Mouse (Mus musculus) stomach, embryonic 15.5 days (tissue): Measurements from ENCODE around the gene Hoxa10. TPM values are rescaled to one million over a fixed set of nuclear protein-coding genes. Genes with fewer than 3 reads are reported as not detected.

Experiments
- ATAC-seq: fragments of 200-750 bp; cut with Nextera tagmentation; 2 replicates; pipeline ENCODE4 v1.8.0; 2017; ENCODE audit warnings: low read depth, moderate number of reproducible peaks, moderate TSS enrichment; ENCODE audit not compliant: insufficient read depth, low FRiP score
- H3K27ac ChIP-seq: fragments of 300-500 bp; sonication (generic); 2 replicates; pipeline ENCODE4 v1.5.1; 2015; ENCODE audit warnings: mild to moderate bottlenecking, inconsistent platforms
- H3K27me3 ChIP-seq: fragments of 300-500 bp; sonication (generic); replicated peaks from 2 replicates; pipeline ENCODE4 v1.6.1; 2015; ENCODE audit warnings: inconsistent platforms
- H3K36me3 ChIP-seq: fragments of 300-500 bp; sonication (generic); 2 replicates; pipeline ENCODE4 v1.6.1; 2015; ENCODE audit warnings: inconsistent platforms
- H3K4me1 ChIP-seq: fragments of 300-500 bp; sonication (generic); 2 replicates; pipeline ENCODE4 v1.6.1; 2015; ENCODE audit warnings: inconsistent platforms
- H3K4me2 ChIP-seq: fragments of 300-500 bp; sonication (generic); 2 replicates; pipeline ENCODE4 v1.6.1; 2015; ENCODE audit warnings: mild to moderate bottlenecking, inconsistent platforms
- H3K4me3 ChIP-seq: fragments of 300-500 bp; sonication (generic); replicated peaks from 2 replicates; pipeline ENCODE4 v1.5.1; 2015; ENCODE audit warnings: inconsistent platforms
- H3K9ac ChIP-seq: fragments of 300-500 bp; sonication (generic); 2 replicates; pipeline ENCODE4 v1.6.1; 2015; ENCODE audit warnings: inconsistent platforms
- H3K9me3 ChIP-seq: fragments of 300-500 bp; sonication (generic); 2 replicates; pipeline ENCODE4 v1.6.1; 2016; ENCODE audit warnings: inconsistent platforms
- WGBS: fragments of 180-500 bp; shearing (Covaris S2); methylation state at CpG from one replicate; pipeline ENCODE4 v1.1.7; 2015; 5-methylcytosine and 5-hydroxymethylcytosine counted together
- polyA plus RNA-seq: library from polyadenylated mRNA; unstranded; fragments of >200 nt; fragmentation: Nextera tagmentation; extraction: Ambion mirVana; gene quantifications from 2 replicates; pipeline ENCODE4 v1.2.1, GENCODE M21; 2015

The Hoxa10 gene
- polyA plus RNA-seq, 1 experiment from 2014 or later: 2.7 TPM

DNA sequence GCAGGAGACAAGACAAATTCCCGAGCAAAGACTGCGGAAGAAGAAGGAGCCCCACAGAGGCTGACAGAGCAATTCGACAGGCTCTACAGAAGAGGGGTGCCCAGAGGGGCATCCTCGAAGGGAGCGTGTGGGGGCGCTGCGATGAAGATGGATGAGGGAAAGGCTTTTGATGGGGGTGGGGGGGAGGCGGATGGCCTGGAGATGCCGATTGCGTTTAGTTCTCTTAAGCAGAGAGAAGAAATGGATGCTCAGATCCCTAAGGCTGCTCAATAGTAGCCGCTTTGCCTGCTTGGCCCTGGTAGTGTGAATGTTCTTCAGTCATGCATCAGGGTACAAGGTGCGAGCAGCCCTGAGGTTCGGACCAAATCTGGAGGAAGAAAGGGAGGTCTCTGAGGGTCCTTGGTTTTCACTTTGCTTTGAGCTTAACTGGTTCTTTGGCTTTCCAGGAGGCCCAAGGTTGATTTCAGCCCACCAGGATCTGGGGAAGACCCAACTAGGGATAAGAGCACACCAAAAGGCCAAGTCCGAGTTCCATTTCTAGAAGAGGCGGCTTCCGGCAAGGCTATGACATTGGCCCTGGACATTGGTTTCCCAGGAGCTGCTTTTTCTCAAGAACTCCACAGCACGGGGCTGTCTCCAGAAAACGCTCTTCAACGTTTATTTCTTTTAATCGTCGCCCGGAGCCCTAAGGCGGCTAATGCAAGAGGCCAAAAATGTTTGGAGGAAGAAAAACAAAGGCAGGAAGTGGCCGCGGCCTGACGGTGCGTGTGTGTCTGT lies 8.2 kb upstream of the Hoxa10 start:
- no peak overlapping the region for H3K27ac ChIP-seq
- H3K9me3 ChIP-seq: no peaks in the 10 kb centered on the region
- ATAC-seq: no peak
- peaks cover 16% of the 10 kb centered on the region for H3K4me1 ChIP-seq
- H3K4me3 ChIP-seq: no peak overlapping the region
- H3K27me3 ChIP-seq: peaks cover 96% of the 10 kb centered on the region
- no peak overlapping the region for H3K4me2 ChIP-seq
- H3K36me3 ChIP-seq: no peaks in the 10 kb centered on the region
- WGBS: 3% methylated on average over 27 of the region's 27 CpGs
- no peak overlapping the region for H3K9ac ChIP-seq

GRCm38 (mm10) chr6:52247766-52248637 lies 7.3 kb upstream of the Hoxa10 start:
- no peaks in the 10 kb centered on the region for H3K9me3 ChIP-seq
- H3K4me3 ChIP-seq: no peak overlapping the region
- H3K27me3 ChIP-seq: peaks cover 97% of the 10 kb centered on the region
- 1% methylated on average over 23 of the region's 23 CpGs for WGBS
- peaks cover 12% of the 10 kb centered on the region for H3K4me1 ChIP-seq
- no peak overlapping the region for H3K9ac ChIP-seq
- no peak overlapping the region for H3K4me2 ChIP-seq
- H3K36me3 ChIP-seq: no peaks in the 10 kb centered on the region
- no peak overlapping the region for H3K27ac ChIP-seq
- ATAC-seq: no peak

DNA sequence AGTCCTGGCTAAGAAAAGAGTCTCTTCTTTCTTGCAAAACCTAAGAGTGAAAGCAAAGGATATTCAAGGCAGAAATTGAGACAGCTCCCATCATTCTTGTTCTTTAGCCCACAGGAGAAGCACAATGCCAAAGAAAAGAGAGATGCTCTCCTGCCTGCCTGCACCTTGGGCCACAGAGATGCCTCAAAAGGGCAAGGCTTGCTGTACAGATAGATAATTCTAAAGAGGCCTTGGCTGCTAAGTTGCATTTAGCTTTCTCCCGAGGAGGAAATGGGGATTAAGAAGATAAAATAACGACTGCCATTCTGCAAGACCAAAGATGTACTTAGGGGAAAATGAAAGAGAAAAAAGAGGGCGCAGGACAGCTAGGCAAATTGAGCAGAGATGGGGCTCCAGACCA lies 6.3 kb upstream of the Hoxa10 start:
- 9% methylated on average over 3 of the region's 3 CpGs for WGBS
- H3K4me3 ChIP-seq: no peak overlapping the region
- no peak overlapping the region for H3K27ac ChIP-seq
- no peaks in the 10 kb centered on the region for H3K9me3 ChIP-seq
- H3K9ac ChIP-seq: no peak overlapping the region
- peaks cover 97% of the 10 kb centered on the region for H3K27me3 ChIP-seq
- no peak for ATAC-seq
- H3K4me1 ChIP-seq: peaks cover 12% of the 10 kb centered on the region
- no peaks in the 10 kb centered on the region for H3K36me3 ChIP-seq
- H3K4me2 ChIP-seq: no peak overlapping the region

DNA sequence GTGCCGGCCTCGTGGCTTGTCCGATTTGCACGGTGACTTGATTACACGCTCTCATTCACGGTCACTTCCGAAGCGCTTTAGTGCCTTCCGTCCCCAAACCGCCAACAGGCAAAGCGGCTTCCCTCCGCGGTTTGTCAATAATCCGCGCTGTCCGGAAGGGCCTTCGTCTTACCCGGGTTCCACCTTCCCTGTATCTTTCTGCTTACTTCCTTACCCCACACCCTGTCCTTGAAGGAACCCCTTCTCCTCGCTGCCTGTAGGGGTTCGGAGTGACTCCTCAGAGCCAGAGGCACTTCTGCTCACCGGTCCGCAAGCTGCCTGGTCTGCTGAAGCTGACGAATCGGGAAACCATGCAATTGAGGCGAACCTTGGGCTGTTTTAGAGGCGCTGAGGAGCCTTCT lies 5.7 kb upstream of the Hoxa10 start:
- H3K9ac ChIP-seq: no peak overlapping the region
- H3K4me3 ChIP-seq: no peak overlapping the region
- H3K9me3 ChIP-seq: no peaks in the 10 kb centered on the region
- peaks cover 97% of the 10 kb centered on the region for H3K27me3 ChIP-seq
- no peaks in the 10 kb centered on the region for H3K36me3 ChIP-seq
- H3K4me2 ChIP-seq: no peak overlapping the region
- 1% methylated on average over 26 of the region's 26 CpGs for WGBS
- no peak for ATAC-seq
- peaks cover 12% of the 10 kb centered on the region for H3K4me1 ChIP-seq
- H3K27ac ChIP-seq: no peak overlapping the region

DNA sequence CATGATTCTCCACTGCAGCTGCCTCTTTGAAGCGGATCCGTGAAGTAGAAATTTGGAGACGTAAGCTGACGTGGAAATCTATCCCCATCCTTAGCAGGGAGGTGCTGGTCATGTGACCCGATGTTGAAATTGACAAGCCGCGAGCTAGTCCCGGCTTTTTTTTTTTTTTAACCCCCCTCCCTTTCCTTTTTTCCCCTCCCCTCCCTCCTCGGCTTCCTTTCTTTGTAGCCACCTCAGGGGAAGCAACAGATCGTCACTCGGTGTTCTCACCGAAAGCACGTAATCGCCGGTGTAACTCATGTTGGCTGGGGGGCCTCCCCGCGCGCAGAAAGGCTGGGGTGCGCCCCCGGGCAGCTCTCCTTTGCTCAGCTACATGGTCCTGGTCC lies 5.1 kb upstream of the Hoxa10 start, which contains the start of gene Hoxa11:
Gene Hoxa11, minus strand, starts transcription at position 54 of the 386 bp plus-strand sequence.
- Histone ChIP-seq H3K4me2 (0 out of 2 replicates have a peak within 1 kb of the TSS, but pooled peaks have one; percentile 10), H3K27me3 (peaks cover 97% of the 10 kb centered on the region), H3K4me1 (peaks cover 12% of the 10 kb centered on the region), H3K9me3 (no peaks in the 10 kb centered on the region), H3K36me3 (no peaks in the 10 kb centered on the region), H3K4me3 (peak within 1 kb of the TSS; percentile 20; the same call in 1 of the 2 replicates), H3K9ac (no peak within 1 kb of the TSS), H3K27ac (no peak within 1 kb of the TSS)
- WGBS: 2% methylated on average over 20 of the region's 20 CpGs
- ATAC-seq: no peak

DNA sequence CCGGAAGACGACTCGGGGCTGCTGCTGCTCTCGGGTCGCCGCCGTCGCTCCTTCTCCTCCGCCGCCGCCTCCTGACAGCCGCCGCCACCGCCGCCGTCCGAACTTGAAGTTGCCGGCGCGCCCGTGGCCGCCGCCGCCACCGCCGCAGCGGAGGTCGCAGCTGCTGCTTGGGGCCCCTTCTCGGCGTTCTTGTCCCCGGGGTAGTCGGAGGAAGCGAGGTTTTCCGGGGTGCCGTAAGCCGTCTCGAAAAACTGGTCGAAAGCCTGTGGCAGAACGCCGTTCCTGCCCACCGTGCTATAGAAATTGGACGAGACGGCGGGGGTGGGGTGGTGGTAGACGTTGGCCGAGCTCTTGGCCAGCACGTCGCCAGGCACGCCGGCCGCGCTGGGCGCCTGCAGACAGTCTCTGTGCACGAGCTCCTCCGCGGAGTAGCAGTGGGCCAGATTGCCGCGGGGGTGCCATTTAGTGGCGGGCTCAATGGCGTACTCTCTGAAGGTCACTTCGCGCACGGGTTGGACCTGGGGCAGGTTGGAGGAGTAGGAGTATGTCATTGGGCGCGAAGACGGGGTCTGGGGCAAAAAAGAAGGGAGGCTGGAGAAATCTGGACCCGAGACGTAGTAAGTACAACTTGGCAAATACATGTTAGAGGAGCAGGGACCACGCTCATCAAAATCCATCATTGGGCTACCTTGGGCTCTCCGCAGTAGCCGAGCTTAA lies 4.5 kb upstream of the Hoxa10 start:
- WGBS: under 1% methylated on average over 71 of the region's 71 CpGs
- no peak overlapping the region for H3K27ac ChIP-seq
- H3K9me3 ChIP-seq: no peaks in the 10 kb centered on the region
- H3K9ac ChIP-seq: no peak overlapping the region
- H3K4me1 ChIP-seq: peaks cover 12% of the 10 kb centered on the region
- H3K4me3 ChIP-seq: peak overlapping the region; percentile 20; the same call in 1 of the 2 replicates
- H3K36me3 ChIP-seq: no peaks in the 10 kb centered on the region
- H3K4me2 ChIP-seq: 0 out of 2 replicates have a peak overlapping the region, but pooled peaks have one; percentile 10
- no peak for ATAC-seq
- peaks cover 98% of the 10 kb centered on the region for H3K27me3 ChIP-seq

DNA sequence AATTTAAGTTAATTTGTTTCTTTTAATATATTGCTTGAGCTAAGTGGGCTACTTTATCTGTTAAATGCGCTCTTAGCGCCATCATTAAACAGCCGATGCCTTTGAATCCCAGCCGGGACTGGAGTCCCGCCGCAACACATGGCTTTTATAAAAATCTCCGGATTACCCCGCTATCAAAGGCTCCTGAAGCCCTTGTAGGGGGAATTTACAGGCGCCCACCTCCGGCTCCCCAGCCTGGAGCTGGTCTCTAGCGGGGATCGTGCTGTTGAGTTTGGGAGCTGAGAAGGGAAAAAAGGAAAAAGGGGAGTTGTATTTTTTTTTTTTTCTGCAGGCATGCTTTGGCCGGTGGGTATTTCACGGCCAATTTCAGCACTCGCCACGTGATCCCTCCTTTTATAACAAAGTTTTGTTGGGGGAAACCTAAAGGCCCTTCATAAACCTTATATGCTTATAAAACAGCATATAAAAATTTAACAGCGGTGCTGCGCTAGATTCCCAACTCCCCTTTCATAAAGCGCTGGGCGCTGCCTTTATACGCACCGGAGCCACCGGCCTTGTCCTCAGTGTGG lies 3.9 kb upstream of the Hoxa10 start:
- Histone ChIP-seq H3K27ac (no peak overlapping the region), H3K27me3 (peaks cover 98% of the 10 kb centered on the region)
- ATAC-seq: no peak

GRCm38 (mm10) chr6:52243681-52244121 lies 3.0 kb upstream of the Hoxa10 start:
- Histone ChIP-seq H3K4me2 (no peak overlapping the region), H3K4me1 (peaks cover 12% of the 10 kb centered on the region), H3K36me3 (no peaks in the 10 kb centered on the region), H3K27ac (no peak overlapping the region), H3K27me3 (peaks cover 96% of the 10 kb centered on the region), H3K4me3 (no peak overlapping the region), H3K9ac (no peak overlapping the region), H3K9me3 (no peaks in the 10 kb centered on the region)
- 5% methylated on average over 12 of the region's 12 CpGs for WGBS
- ATAC-seq: no peak

More for the DNA sequence above, 3.9 kb upstream of the Hoxa10 start:
- 0 out of 2 replicates have a peak overlapping the region, but pooled peaks have one; percentile 10 for H3K4me2 ChIP-seq
- no peaks in the 10 kb centered on the region for H3K36me3 ChIP-seq
- H3K9me3 ChIP-seq: no peaks in the 10 kb centered on the region
- 4% methylated on average over 23 of the region's 23 CpGs for WGBS
- H3K9ac ChIP-seq: no peak overlapping the region
- peak overlapping the region; percentile 20; the same call in 1 of the 2 replicates for H3K4me3 ChIP-seq
- peaks cover 12% of the 10 kb centered on the region for H3K4me1 ChIP-seq

GRCm38 (mm10) chr6:52242801-52243332 lies 2.2 kb upstream of the Hoxa10 start:
- H3K4me2 ChIP-seq: no peak overlapping the region
- ATAC-seq: no peak
- H3K27me3 ChIP-seq: peaks cover 95% of the 10 kb centered on the region

GRCm38 (mm10) chr6:52241001-52241621 lies 457 bp upstream of the Hoxa10 start:
- Histone ChIP-seq H3K4me1 (peaks cover 8% of the 10 kb centered on the region), H3K4me2 (no peak overlapping the region), H3K9ac (no peak overlapping the region), H3K27ac (no peak overlapping the region), H3K36me3 (no peaks in the 10 kb centered on the region), H3K27me3 (peaks cover 97% of the 10 kb centered on the region), H3K9me3 (no peaks in the 10 kb centered on the region), H3K4me3 (no peak overlapping the region)
- ATAC-seq: no peak
- 4% methylated on average over 9 of the region's 9 CpGs for WGBS

More at GRCm38 (mm10) chr6:52242801-52243332, 2.2 kb upstream of the Hoxa10 start:
- H3K9ac ChIP-seq: no peak overlapping the region
- H3K9me3 ChIP-seq: no peaks in the 10 kb centered on the region
- WGBS: 8% methylated on average over 4 of the region's 4 CpGs
- H3K4me1 ChIP-seq: peaks cover 12% of the 10 kb centered on the region
- no peak overlapping the region for H3K4me3 ChIP-seq
- H3K36me3 ChIP-seq: no peaks in the 10 kb centered on the region
- H3K27ac ChIP-seq: no peak overlapping the region
